Mouse (Mus musculus) megakaryocyte, embryonic 14.5 days (primary cell): Measurements from ENCODE around the gene Cda. TPM values are rescaled to one million over a fixed set of nuclear protein-coding genes. Genes with fewer than 3 reads are reported as not detected.
A peak's percentile ranks its signal among the peaks of the same experiment; 100 is the strongest.

Experiments used
- H3K27me3 ChIP-seq: replicated peaks from 2 replicates; pipeline ENCODE3; 2012; ENCODE audit warnings: inconsistent platforms
- H3K36me3 ChIP-seq: replicated peaks from 2 replicates; pipeline ENCODE3; 2012; ENCODE audit warnings: low read length, inconsistent platforms, mixed read lengths
- H3K4me1 ChIP-seq: 2 replicates; pipeline ENCODE4 v1.6.1; 2012; ENCODE audit warnings: inconsistent platforms
- H3K4me3 ChIP-seq: replicated peaks from 2 replicates; pipeline ENCODE3; 2012; ENCODE audit warnings: moderate library complexity, mild to moderate bottlenecking, inconsistent platforms
- H3K9me3 ChIP-seq: 2 replicates; pipeline ENCODE4 v1.6.1; 2012; ENCODE audit warnings: inconsistent platforms
- FLI1 ChIP-seq: IDR thresholded peaks from 2 replicates; pipeline ENCODE4 v1.6.1; 2012; ENCODE audit warnings: low read length, inconsistent platforms, mixed read lengths
- GATA1 ChIP-seq: IDR thresholded peaks from 3 replicates; pipeline ENCODE4 v1.6.1; 2012; ENCODE audit warnings: mixed read lengths, low read length, inconsistent platforms, borderline replicate concordance
- polyA plus RNA-seq: library from polyadenylated mRNA; stranded (reverse); fragments of >175 nt; gene quantifications from 2 replicates; pipeline ENCODE4 v1.2.3, GENCODE M21; 2012; ENCODE audit warnings: low replicate concordance; ENCODE audit not compliant: insufficient read depth

Cda gene
- polyA plus RNA-seq, 1 experiment, result 14.9 TPM

GRCm38 (mm10) chr4:138313795-138314194, 54.0 kb downstream of the Cda start:
- Histone ChIP-seq H3K36me3 (peaks cover 98% of the 10 kb centered on the region), H3K27me3 (no peaks in the 10 kb centered on the region), H3K9me3 (peaks cover 4% of the 10 kb centered on the region; the same call in 1 of the 2 replicates), H3K4me1 (peaks cover 10% of the 10 kb centered on the region; the same call in 1 of the 2 replicates), H3K4me3 (no peak overlapping the region)
- TF ChIP-seq GATA1 (no peak), FLI1 (no peak)

DNA sequence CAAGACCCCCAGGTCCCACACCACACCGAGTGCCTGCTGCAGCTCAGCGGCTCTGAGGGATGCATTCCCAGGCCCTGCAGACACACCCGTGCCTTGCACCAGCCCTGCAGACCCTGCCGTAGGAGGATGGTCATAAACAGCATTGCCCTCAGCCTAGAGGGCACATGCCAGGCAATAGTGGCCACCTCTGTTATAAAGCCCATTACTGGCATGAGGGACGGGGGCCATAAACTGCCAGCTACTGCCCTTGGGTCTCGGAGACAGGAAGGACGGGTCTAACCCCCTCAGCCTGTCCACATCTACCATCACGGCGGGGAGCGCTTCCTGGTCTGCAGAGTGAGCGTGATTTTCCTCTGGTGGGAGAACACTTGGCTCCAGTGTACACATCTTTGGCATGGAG, 54.8 kb downstream of the Cda start:
- peaks cover 99% of the 10 kb centered on the region for H3K36me3 ChIP-seq

GRCm38 (mm10) chr4:138312105-138312504, 55.7 kb downstream of the Cda start:
- Histone ChIP-seq H3K36me3 (peaks cover 99% of the 10 kb centered on the region), H3K9me3 (peaks cover 4% of the 10 kb centered on the region; the same call in 1 of the 2 replicates), H3K27me3 (no peaks in the 10 kb centered on the region), H3K4me1 (peaks cover 17% of the 10 kb centered on the region), H3K4me3 (no peak overlapping the region)
- TF ChIP-seq FLI1 (no peak), GATA1 (no peak)

More for the DNA sequence above, 54.8 kb downstream of the Cda start:
- Histone ChIP-seq H3K4me3 (no peak overlapping the region), H3K9me3 (peaks cover 4% of the 10 kb centered on the region; the same call in 1 of the 2 replicates), H3K27me3 (no peaks in the 10 kb centered on the region), H3K4me1 (peaks cover 8% of the 10 kb centered on the region)
- TF ChIP-seq GATA1 (no peak), FLI1 (no peak)

- TF ChIP-seq FLI1 (no peak), GATA1 (no peak)
- Histone ChIP-seq H3K9me3 (peaks cover 3% of the 10 kb centered on the region; the same call in 1 of the 2 replicates), H3K4me3 (peak overlapping the region; percentile 18), H3K4me1 (peaks cover 22% of the 10 kb centered on the region), H3K36me3 (peaks cover 99% of the 10 kb centered on the region), H3K27me3 (no peaks in the 10 kb centered on the region)
Observed at GRCm38 (mm10) chr4:138311595-138311994, 56.2 kb downstream of the Cda start.

DNA sequence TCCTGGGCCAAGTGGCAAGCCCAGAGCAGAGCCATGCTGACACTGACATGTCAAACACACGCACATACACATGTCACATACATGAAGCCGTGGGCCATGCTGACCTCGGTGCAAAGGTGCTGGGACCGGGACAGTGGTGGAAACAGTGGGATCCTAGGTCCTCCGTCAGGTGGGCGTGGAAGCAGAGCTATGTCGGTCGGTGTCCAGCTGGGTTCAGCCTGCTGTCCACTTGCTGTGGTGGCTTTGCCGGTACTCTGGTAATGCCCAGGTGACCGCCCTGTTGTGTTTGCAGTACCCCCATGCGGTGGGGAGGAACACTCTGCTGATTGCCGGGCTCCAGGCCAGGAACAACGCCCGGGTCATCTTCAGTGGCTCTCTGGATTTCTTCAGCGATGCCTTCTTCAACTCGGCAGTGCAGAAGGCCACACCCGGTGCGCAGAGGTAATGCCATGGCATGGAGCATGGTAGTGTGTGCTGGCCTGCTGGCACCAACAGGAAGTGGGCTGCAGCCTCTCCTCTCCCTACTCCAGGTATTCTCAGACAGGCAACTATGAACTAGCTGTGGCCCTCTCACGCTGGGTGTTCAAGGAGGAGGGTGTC, 57.4 kb downstream of the Cda start:
- TF ChIP-seq GATA1, result no peak
- TF ChIP-seq FLI1, result no peak
- peaks cover 90% of the 10 kb centered on the region for H3K36me3 ChIP-seq

GRCm38 (mm10) chr4:138307739-138308138, 60.1 kb downstream of the Cda start:
- Histone ChIP-seq H3K36me3 (peaks cover 64% of the 10 kb centered on the region), H3K27me3 (no peaks in the 10 kb centered on the region), H3K4me3 (no peak overlapping the region), H3K9me3 (no peaks in the 10 kb centered on the region), H3K4me1 (peaks cover 49% of the 10 kb centered on the region)
- TF ChIP-seq GATA1, result no peak
- no peak for TF ChIP-seq FLI1

More for the DNA sequence above, 57.4 kb downstream of the Cda start:
- H3K4me1 ChIP-seq, result peaks cover 29% of the 10 kb centered on the region
- no peak overlapping the region for H3K4me3 ChIP-seq
- H3K27me3 ChIP-seq, result no peaks in the 10 kb centered on the region
- no peaks in the 10 kb centered on the region for H3K9me3 ChIP-seq

GRCm38 (mm10) chr4:138307025-138307424, 60.8 kb downstream of the Cda start:
- no peaks in the 10 kb centered on the region for H3K27me3 ChIP-seq
- TF ChIP-seq FLI1, result no peak
- TF ChIP-seq GATA1, result no peak
- H3K9me3 ChIP-seq, result no peaks in the 10 kb centered on the region
- peaks cover 56% of the 10 kb centered on the region for H3K36me3 ChIP-seq
- H3K4me1 ChIP-seq, result peaks cover 52% of the 10 kb centered on the region
- peak overlapping the region; percentile 69 for H3K4me3 ChIP-seq

DNA sequence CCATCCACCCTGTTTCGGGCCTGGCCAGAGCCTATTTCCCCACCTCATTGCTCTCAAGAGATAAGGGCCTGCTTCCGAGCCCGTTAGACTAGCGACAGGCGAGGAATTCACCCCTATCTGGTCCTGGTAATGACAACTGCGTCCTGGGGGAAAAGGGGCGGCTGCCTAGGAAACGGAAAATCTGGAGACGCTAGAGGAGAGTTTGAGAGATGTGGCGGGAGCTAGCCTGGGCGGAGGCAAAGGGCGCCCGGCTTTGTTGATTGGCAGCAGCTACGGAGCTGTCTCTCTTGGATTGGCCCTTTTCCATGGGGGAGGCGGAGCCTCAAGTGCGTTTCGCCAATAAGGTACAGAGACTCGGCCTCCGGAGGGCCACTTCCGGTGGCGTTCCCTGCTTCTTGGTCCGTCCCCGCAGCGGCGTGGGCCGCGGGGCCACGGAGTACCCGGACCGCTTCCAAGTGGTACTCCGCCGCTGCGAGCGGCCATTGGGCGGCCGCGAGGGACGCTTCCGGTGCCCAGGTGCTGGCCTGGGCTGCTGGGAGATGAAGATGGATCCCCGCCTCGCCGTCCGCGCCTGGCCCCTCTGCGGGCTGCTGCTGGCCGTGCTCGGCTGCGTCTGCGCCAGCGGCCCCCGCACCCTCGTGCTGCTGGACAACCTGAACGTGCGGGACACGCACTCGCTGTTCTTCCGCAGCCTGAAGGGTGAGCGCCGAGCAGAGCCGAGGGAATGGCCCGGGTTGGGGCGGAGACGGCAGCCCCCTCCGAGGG, 63.3 kb downstream of the Cda start, which contains the start of gene Ddost:
Ddost (plus strand) TSS at position 391 of the 765 bp plus-strand sequence.
- H3K4me1 ChIP-seq, result peaks cover 52% of the 10 kb centered on the region

DNA sequence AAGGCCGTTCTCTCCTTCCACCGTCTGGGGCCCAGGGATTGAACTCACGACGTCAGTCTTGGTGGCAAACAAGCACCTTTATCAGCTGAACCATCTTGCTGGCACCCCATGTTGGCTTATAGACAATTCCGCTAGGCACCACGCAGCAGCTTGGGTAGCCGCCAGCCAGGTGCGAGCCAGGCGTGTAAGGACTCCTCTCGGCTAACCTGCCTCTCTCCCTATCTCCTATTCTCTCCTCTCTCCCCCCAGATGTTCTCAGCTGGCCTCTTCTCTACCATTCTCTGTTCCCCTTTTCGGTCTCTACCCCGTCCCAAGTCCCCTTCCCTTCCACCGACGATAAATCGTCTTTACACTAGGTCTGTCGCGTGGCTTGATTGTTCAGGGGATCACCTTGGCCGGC, 64.0 kb downstream of the Cda start:
- peak overlapping the region; percentile 99 for H3K4me3 ChIP-seq
- peaks cover 24% of the 10 kb centered on the region for H3K36me3 ChIP-seq
- TF ChIP-seq FLI1 (no peak), GATA1 (no peak)
- H3K27me3 ChIP-seq, result peaks cover 3% of the 10 kb centered on the region
- no peaks in the 10 kb centered on the region for H3K9me3 ChIP-seq
- H3K4me1 ChIP-seq, result peaks cover 52% of the 10 kb centered on the region

More for the DNA sequence above, 63.3 kb downstream of the Cda start, which contains the start of gene Ddost:
- TF ChIP-seq FLI1 (peak; percentile 52; the same call in 1 of the 2 replicates), GATA1 (no peak)
- H3K27me3 ChIP-seq, result no peaks in the 10 kb centered on the region
- no peaks in the 10 kb centered on the region for H3K9me3 ChIP-seq
- peak within 1 kb of the TSS; percentile 99 for H3K4me3 ChIP-seq
- peaks cover 31% of the 10 kb centered on the region for H3K36me3 ChIP-seq

DNA sequence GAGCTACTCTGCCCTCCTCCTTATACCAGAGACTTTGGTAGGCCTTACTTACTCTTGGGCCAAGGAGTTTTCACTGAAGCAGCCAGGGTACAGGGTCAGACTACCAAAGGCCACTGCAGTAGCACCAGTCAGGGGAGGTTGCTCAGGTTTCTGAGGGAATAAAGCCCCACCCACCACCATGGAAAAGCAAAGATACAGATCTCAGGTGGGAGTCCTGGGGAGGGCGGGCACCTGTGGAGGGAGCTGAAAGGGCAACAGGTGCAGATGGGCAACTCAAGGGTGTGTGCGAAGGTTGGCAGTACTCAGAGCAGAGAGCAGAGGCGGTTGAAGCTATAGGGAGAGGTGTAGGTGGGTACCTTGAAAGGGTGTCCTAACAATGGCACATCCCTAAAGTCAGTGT, 64.8 kb downstream of the Cda start:
- Histone ChIP-seq H3K4me3 (peak overlapping the region; percentile 14), H3K4me1 (peaks cover 47% of the 10 kb centered on the region), H3K27me3 (peaks cover 9% of the 10 kb centered on the region), H3K9me3 (no peaks in the 10 kb centered on the region), H3K36me3 (peaks cover 16% of the 10 kb centered on the region)
- no peak for TF ChIP-seq GATA1
- no peak for TF ChIP-seq FLI1
